Mouse (Mus musculus) midbrain, postnatal 0 days (tissue): Measurements from ENCODE around the gene Fam192a. TPM values are rescaled to one million over a fixed set of nuclear protein-coding genes. Genes with fewer than 3 reads are reported as not detected.

Source experiments
- ATAC-seq: fragments of 200-750 bp; cut with Nextera tagmentation; 2 replicates; pipeline ENCODE4 v1.8.0; 2017; ENCODE audit warnings: moderate number of reproducible peaks, mild to moderate bottlenecking, moderate TSS enrichment, moderate library complexity; ENCODE audit not compliant: low FRiP score
- DNase-seq: peaks from one replicate; pipeline ENCODE4 v3.0.0-alpha.2; 2015; ENCODE audit warnings: low spot score
- H3K27ac ChIP-seq: fragments of 300-500 bp; sonication (generic); 2 replicates; pipeline ENCODE4 v1.5.1; 2014; ENCODE audit warnings: low read depth, mild to moderate bottlenecking, low read length, mixed read lengths
- H3K27me3 ChIP-seq: fragments of 300-500 bp; sonication (generic); 2 replicates; pipeline ENCODE4 v1.6.1; 2014; ENCODE audit warnings: low read length, control low read depth, mixed read lengths; ENCODE audit not compliant: insufficient read depth
- H3K36me3 ChIP-seq: fragments of 300-500 bp; sonication (generic); 2 replicates; pipeline ENCODE4 v1.6.1; 2014; ENCODE audit warnings: low read length, control low read depth, mixed read lengths; ENCODE audit not compliant: insufficient read depth
- H3K4me1 ChIP-seq: fragments of 300-500 bp; sonication (generic); 2 replicates; pipeline ENCODE4 v1.6.1; 2014; ENCODE audit warnings: mild to moderate bottlenecking, control low read depth, antibody characterized with exemption, low read length, mixed read lengths; ENCODE audit not compliant: insufficient read depth
- H3K4me2 ChIP-seq: fragments of 300-500 bp; sonication (generic); 2 replicates; pipeline ENCODE4 v1.6.1; 2014; ENCODE audit warnings: low read depth, mild to moderate bottlenecking, low read length, mixed read lengths; ENCODE audit not compliant: poor library complexity, severe bottlenecking
- H3K4me3 ChIP-seq: fragments of 300-500 bp; sonication (generic); 2 replicates; pipeline ENCODE4 v1.5.1; 2014; ENCODE audit warnings: low read depth, mild to moderate bottlenecking, low read length, moderate library complexity
- H3K9ac ChIP-seq: fragments of 300-500 bp; sonication (generic); replicated peaks from 2 replicates; pipeline ENCODE4 v1.6.1; 2014; ENCODE audit warnings: mild to moderate bottlenecking, low read length, moderate library complexity, mixed read lengths; ENCODE audit not compliant: poor library complexity, severe bottlenecking
- H3K9me3 ChIP-seq: fragments of 300-500 bp; sonication (generic); 2 replicates; pipeline ENCODE4 v1.6.1; 2016; ENCODE audit warnings: low read length, control low read depth
- CTCF ChIP-seq: IDR thresholded peaks from 2 replicates; pipeline ENCODE4 v1.5.1; 2016; ENCODE audit warnings: antibody characterized with exemption, mild to moderate bottlenecking
- WGBS: fragments of 180-500 bp; shearing (Covaris S2); extraction: QIAGEN DNeasy Blood & Tissue Kit; methylation state at CpG from one replicate; pipeline ENCODE4 v1.1.7; 2014; 5-methylcytosine and 5-hydroxymethylcytosine counted together
- polyA plus RNA-seq: library from polyadenylated mRNA; unstranded; fragments of >200 nt; fragmentation: Nextera tagmentation; extraction: Ambion mirVana; gene quantifications from 2 replicates; pipeline ENCODE4 v1.2.1, GENCODE M21; 2015
- total RNA-seq: library from RNA; depleted of rRNA; stranded (reverse); fragments of >200 nt; gene quantifications from 2 replicates; pipeline ENCODE4 v1.2.3, GENCODE M21; 2014; rRNA removed

Gene Fam192a
- total RNA-seq (29.2 and 36.3 TPM in 2 replicates), polyA plus RNA-seq (59.6 and 62.2 TPM in 2 replicates)

DNA sequence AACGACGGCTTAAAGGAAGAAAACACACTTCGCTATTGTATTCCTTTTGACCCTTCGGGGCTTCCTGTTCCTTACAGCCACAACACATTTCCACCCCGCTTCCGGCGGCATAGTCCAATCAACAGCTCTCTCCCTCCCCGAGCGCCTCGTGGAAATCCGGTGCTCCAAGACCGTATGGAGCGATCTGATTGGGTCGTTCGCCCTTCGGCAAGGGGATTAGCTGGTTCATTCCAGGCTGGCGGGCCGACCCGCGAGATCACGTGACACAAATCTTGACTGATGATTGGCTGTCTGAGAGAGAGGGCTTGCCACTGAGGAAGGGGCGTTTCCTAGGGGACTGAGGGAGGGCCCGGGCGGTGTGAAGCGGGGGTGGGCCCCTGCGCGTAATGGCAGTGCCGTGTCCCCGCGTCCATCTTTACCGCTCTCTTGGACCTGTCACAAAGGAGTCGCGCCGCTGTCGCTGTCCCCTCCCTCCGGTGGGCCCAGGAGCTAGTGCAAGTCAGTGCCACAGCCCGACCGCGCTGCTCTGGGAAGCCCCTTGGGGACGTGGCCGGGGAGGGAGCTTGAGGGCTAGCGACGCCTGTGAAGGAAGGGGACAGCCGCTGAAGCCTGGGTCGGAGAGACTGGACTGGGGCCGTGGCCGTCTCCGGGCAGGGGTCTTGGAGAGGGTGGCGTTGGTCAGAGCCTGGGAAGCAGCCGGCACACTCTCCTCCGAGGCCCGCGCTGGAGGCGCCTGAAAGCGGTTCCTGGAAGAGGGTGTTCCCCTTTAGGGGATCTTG is at the start of gene Fam192a, which contains the start of gene Rspry1:
Gene Fam192a, minus strand, starts transcription at position 391 of the 779 bp plus-strand sequence.
Gene Rspry1, plus strand, starts transcription at position 331 of the 779 bp plus-strand sequence.
- 0 out of 2 replicates have a peak, but pooled peaks have one; percentile 8 for TF ChIP-seq CTCF
- Histone ChIP-seq H3K4me1 (peaks cover 11% of the 10 kb centered on the region), H3K27me3 (no peaks in the 10 kb centered on the region), H3K27ac (peak within 1 kb of the TSS; percentile 95), H3K9ac (peak within 1 kb of the TSS; percentile 98), H3K4me2 (peak within 1 kb of the TSS; percentile 89), H3K9me3 (no peaks in the 10 kb centered on the region), H3K4me3 (peak within 1 kb of the TSS; percentile 71), H3K36me3 (no peaks in the 10 kb centered on the region)
- ATAC-seq (peak; percentile 99), DNase-seq (peak; percentile 100)
- 1% methylated on average over 55 of the region's 55 CpGs for WGBS

DNA sequence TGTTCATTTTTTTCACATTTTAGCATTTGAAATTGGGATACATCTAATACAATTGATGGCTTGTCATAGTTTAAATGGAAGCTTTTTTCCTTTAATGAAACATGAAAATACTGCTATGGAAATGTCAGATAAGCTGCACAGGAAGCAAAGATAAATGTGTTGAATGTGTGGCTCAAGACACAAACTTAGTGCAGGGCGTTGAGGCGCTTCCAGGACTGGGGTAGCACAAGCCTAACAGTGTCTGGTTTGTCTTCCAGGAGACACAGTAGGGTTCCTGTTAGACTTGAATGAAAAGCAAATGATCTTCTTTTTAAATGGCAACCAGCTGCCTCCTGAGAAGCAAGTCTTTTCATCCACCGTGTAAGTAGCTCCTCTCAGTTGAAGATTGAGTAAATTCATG is 47.7 kb upstream of the Fam192a start:
- TF ChIP-seq CTCF, result no peak
- Histone ChIP-seq H3K9me3 (no peaks in the 10 kb centered on the region), H3K27ac (no peak overlapping the region), H3K4me1 (no peaks in the 10 kb centered on the region), H3K4me2 (no peak overlapping the region), H3K36me3 (peaks cover 38% of the 10 kb centered on the region), H3K4me3 (no peak overlapping the region), H3K9ac (no peak overlapping the region), H3K27me3 (no peaks in the 10 kb centered on the region)
- 30% methylated on average over 3 of the region's 3 CpGs for WGBS
- ATAC-seq (no peak), DNase-seq (peak; percentile 26)

DNA sequence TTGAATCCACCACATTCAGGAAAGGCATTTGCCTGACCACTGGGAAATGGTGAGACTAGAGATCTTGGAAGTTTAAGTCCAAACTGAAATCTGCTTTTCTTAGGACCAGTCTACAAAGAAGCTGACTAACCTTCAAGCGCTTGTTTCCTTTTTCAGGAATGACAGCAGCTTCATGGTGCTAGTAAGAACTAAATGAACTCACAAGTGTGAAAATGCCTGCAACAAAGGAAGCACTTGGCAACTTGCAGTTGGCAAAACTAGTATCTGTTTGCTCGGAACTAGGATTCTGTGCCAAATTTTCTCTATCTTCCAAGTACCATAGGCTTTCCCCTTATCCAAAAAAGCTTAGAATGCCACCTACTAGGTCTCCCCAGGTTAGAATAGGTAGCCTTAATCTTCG is 44.4 kb upstream of the Fam192a start:
- H3K27ac ChIP-seq, result no peak overlapping the region
- 87% methylated on average over 3 of the region's 3 CpGs for WGBS
- no peak overlapping the region for H3K4me2 ChIP-seq
- H3K9me3 ChIP-seq, result no peaks in the 10 kb centered on the region
- no peaks in the 10 kb centered on the region for H3K27me3 ChIP-seq
- H3K4me3 ChIP-seq, result no peak overlapping the region
- no peak overlapping the region for H3K9ac ChIP-seq
- no peak for TF ChIP-seq CTCF
- peaks cover 24% of the 10 kb centered on the region for H3K36me3 ChIP-seq
- H3K4me1 ChIP-seq, result no peaks in the 10 kb centered on the region
- ATAC-seq (no peak), DNase-seq (no peak)

DNA sequence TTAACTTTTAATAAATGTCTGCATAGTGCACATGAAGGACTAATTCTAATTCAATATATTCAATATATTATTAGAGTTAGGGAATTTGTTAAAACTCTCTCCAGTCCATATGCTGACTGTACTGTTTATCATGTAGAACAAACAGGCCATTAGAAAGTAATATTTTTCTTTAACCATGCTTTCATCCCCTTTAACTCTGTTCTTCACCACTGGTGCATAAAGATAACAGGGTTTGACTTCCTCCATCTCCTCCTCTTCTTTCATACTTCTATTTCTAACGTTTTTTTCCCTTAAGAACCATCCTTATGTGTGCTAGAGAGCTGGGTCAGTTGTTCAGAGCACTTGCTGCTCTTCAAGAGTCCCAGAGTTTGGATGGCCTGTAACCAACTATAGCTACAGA is 43.4 kb upstream of the Fam192a start:
- Histone ChIP-seq H3K4me2 (no peak overlapping the region), H3K9ac (no peak overlapping the region), H3K36me3 (peaks cover 33% of the 10 kb centered on the region), H3K27me3 (no peaks in the 10 kb centered on the region), H3K4me1 (no peaks in the 10 kb centered on the region), H3K27ac (no peak overlapping the region), H3K4me3 (no peak overlapping the region), H3K9me3 (no peaks in the 10 kb centered on the region)
- 50% methylated on average over 1 of the region's 1 CpGs for WGBS
- DNase-seq (no peak), ATAC-seq (no peak)
- TF ChIP-seq CTCF, result no peak

DNA sequence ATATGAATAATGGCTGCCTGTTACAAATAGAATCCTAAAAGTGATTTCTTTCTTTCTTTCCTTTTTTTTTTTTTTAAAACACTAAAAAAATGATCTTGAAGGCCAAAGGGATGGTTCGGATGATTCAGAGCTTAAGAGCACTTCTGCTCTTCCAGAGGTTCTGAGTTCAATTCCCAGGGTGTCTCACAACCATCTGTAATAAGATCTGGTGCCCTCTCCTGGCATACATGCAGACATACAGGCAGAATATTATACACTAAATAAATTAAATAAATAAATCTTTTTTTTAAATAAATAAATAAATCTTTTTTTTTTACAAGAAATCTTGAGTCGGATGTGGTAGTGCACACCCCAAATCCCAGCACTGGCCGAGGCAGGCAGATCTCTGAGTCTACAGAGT is 40.1 kb upstream of the Fam192a start:
- peaks cover 50% of the 10 kb centered on the region for H3K36me3 ChIP-seq
- no peaks in the 10 kb centered on the region for H3K9me3 ChIP-seq
- H3K4me3 ChIP-seq, result no peak overlapping the region
- no peak overlapping the region for H3K4me2 ChIP-seq
- 0 out of 2 replicates have a peak, but pooled peaks have one; percentile 15 for TF ChIP-seq CTCF
- no peaks in the 10 kb centered on the region for H3K27me3 ChIP-seq
- no peak for DNase-seq
- no peak overlapping the region for H3K27ac ChIP-seq
- no peaks in the 10 kb centered on the region for H3K4me1 ChIP-seq
- 90% methylated on average over 3 of the region's 3 CpGs for WGBS
- no peak for ATAC-seq
- H3K9ac ChIP-seq, result no peak overlapping the region

DNA sequence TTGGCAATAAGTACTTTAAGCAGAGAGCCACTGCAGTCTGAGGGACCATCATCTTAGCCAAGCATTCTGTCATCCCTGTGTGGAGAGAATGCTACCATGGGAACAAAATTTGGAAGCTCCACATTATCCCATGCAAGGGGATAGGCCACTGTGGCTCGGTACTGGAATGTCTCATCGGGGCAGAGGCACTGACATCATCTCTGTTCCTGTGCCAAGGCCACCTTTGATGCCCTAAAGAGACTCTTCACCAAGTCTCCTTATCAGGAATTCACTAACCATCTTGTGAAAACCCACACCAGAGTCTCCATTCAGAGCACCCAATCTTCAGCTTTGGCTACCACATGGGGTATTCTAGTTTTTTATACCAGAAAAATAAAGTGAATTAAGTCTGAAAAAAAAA is 39.4 kb upstream of the Fam192a start:
- H3K27ac ChIP-seq, result no peak overlapping the region
- no peak for TF ChIP-seq CTCF
- no peaks in the 10 kb centered on the region for H3K27me3 ChIP-seq
- DNase-seq (no peak), ATAC-seq (no peak)
- H3K36me3 ChIP-seq, result peaks cover 48% of the 10 kb centered on the region
- no peaks in the 10 kb centered on the region for H3K9me3 ChIP-seq
- WGBS, result 93% methylated on average over 2 of the region's 2 CpGs
- no peak overlapping the region for H3K4me2 ChIP-seq
- H3K4me1 ChIP-seq, result no peaks in the 10 kb centered on the region
- H3K4me3 ChIP-seq, result no peak overlapping the region
- H3K9ac ChIP-seq, result no peak overlapping the region
